Mouse (Mus musculus) retina, postnatal 7 days (tissue): ENCODE measurements around the gene Tlk2.

Experiments
- DNase-seq: peaks from one replicate; pipeline ENCODE4 v3.0.0-alpha.2; 2012; ENCODE audit warnings: low read depth, low spot score

Tlk2 gene

GRCm38 (mm10) chr11:105312972-105313632 is 134.5 kb downstream of the Tlk2 start:
- no peak for DNase-seq

GRCm38 (mm10) chr11:105313633-105314014 is 135.0 kb downstream of the Tlk2 start:
- no peak for DNase-seq

GRCm38 (mm10) chr11:105315296-105315695 is 136.7 kb downstream of the Tlk2 start:
- DNase-seq, result no peak

DNA sequence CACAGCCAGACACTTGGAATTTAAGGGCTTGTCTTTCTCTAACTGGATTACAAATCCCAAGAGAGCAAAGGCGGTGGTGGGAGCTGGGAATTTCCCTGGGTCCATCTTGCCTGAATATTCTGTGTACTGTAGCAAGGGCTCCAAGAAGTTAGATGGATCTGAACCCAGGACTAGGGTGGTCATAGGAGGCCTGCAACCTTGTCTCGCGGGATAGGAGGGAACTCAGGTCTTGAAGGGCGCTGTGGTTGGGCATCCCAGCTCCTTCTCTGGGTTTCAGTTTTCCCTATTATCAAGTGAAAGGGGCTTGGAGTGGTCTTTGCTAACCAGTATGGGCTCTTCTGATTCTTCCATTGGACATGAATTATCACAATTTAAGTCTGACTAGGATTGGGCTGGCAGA is 137.5 kb downstream of the Tlk2 start:
- DNase-seq, result no peak

DNA sequence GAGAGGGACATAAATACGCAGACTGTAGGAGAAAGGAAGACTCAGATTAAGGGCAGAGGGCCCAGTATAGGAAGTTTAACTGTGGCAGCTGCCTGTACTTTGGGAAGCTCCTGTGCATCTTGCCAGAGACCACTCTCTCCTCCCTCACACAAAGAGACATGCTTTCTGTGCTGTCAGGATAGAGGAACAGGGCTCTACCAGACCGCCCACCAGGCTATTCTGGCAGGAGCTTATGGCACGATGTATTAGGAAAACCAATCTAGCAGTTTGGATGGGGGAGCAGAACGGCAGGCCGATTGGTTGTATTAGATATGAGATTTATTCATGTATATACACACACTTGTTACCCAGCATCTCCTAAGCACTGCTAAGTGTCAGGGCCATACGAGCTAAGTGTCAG is 139.2 kb downstream of the Tlk2 start:
- DNase-seq, result no peak

DNA sequence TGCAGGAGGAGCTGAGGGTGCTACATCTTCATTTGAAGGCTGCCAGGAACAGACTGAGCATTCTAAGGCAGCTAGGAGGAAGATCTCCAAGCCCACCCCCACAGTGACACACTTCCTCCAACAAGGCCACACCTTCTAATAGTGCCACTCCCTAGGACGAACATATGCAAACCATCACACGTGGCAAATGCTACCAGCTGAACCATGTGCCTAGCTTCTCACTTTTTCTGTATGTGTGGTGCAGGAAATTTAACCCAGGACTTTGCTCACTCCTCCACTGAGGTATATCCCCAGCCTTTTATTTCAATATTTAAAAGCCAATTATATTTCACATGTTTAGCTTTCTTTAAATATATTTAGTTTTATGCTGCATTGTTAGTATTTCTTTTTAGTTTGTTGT is 142.5 kb downstream of the Tlk2 start:
- no peak for DNase-seq

- DNase-seq, result no peak
Measured at GRCm38 (mm10) chr11:105323530-105323929, 144.9 kb downstream of the Tlk2 start.

GRCm38 (mm10) chr11:105327101-105327500 is 148.5 kb downstream of the Tlk2 start:
- DNase-seq, result peak; percentile 76

DNA sequence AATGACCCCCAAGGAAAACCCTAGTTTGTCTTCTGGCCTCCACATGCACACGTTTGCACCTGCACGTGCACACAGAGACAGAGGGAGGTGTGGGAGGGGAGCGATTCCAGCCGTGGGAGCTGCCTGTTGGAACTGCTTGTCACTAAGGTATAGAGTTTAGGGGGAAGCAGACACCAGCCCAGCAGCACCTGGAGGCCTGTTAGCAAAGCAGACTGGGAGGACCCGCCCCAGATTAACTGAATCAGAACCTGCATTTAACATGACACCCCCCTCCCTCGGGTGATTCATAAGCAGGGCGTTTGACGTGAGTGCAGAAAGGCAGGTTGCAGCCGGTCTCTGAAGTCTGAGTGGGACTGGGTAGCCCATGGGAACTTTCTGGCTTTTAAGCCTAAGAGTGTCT is 151.4 kb downstream of the Tlk2 start:
- DNase-seq, result no peak

GRCm38 (mm10) chr11:105331129-105331528 is 152.5 kb downstream of the Tlk2 start:
- DNase-seq, result no peak

DNA sequence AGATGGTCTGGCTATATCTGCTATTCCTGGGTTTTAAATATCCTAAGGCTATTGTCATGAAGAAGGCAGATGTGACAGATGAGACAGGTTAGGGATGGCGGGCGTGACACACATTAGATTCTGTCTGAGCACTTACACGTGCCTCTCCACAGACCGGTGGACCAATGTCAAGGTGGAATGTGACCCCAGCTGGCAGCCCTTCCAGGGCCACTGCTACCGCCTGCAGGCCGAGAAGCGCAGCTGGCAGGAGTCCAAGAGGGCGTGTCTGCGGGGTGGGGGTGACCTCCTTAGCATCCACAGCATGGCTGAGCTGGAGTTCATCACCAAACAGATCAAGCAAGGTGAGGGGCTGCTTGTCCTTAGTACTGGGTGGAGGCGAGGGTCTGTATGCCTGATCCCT is 153.1 kb downstream of the Tlk2 start:
- no peak for DNase-seq

- peak; percentile 69 for DNase-seq
Measured at GRCm38 (mm10) chr11:105332468-105332867, 153.9 kb downstream of the Tlk2 start.
